Mouse (Mus musculus) ES-Bruce4 (cell line): Measurements from ENCODE around the gene Marco. TPM values are rescaled to one million over a fixed set of nuclear protein-coding genes. Genes with fewer than 3 reads are reported as not detected.

ENCODE experiments used
- H3K27ac ChIP-seq: 2 replicates; pipeline ENCODE4 v1.5.1; 2012; ENCODE audit warnings: low read length, inconsistent platforms; ENCODE audit not compliant: insufficient read depth
- H3K27me3 ChIP-seq: 2 replicates; pipeline ENCODE4 v1.6.1; 2012; ENCODE audit warnings: mild to moderate bottlenecking, low read length, inconsistent platforms; ENCODE audit not compliant: control insufficient read depth, poor library complexity, insufficient read depth, severe bottlenecking
- H3K36me3 ChIP-seq: 2 replicates; pipeline ENCODE4 v1.6.1; 2012; ENCODE audit warnings: inconsistent platforms, mild to moderate bottlenecking, low read length, moderate library complexity; ENCODE audit not compliant: control insufficient read depth, poor library complexity, insufficient read depth, severe bottlenecking
- H3K4me1 ChIP-seq: one replicate; pipeline ENCODE4 v1.8.1; 2011; ENCODE audit warnings: low read length; ENCODE audit not compliant: control insufficient read depth, insufficient read depth
- H3K4me3 ChIP-seq: 2 replicates; pipeline ENCODE4 v1.5.1; 2011; ENCODE audit warnings: low read depth, mild to moderate bottlenecking, low read length
- H3K9ac ChIP-seq: 2 replicates; pipeline ENCODE4 v1.6.1; 2012; ENCODE audit warnings: low read depth, mild to moderate bottlenecking, inconsistent platforms; ENCODE audit not compliant: poor library complexity, severe bottlenecking
- H3K9me3 ChIP-seq: replicated peaks from 2 replicates; pipeline ENCODE4 v1.6.1; 2012; ENCODE audit warnings: mild to moderate bottlenecking, low read length, inconsistent platforms; ENCODE audit not compliant: control insufficient read depth, poor library complexity, insufficient read depth, severe bottlenecking
- CTCF ChIP-seq: IDR thresholded peaks from one replicate; pipeline ENCODE4 v1.8.1; 2011; ENCODE audit warnings: low read depth, low read length
- EP300 ChIP-seq: IDR thresholded peaks from 2 replicates; pipeline ENCODE4 v1.6.1; 2011; ENCODE audit warnings: low read depth, low read length; ENCODE audit not compliant: insufficient read depth
- POLR2A ChIP-seq: IDR thresholded peaks from one replicate; pipeline ENCODE4 v1.8.1; 2011; ENCODE audit warnings: low read length; ENCODE audit not compliant: insufficient read depth
- polyA plus RNA-seq: library from polyadenylated mRNA; stranded (reverse); fragments of >200 nt; gene quantifications from 2 replicates; pipeline ENCODE4 v1.2.4, GENCODE M21; 2011; ENCODE audit warnings: low read depth; ENCODE audit not compliant: missing spikeins, insufficient read depth, insufficient read length

The Marco gene
- polyA plus RNA-seq, 1 experiment: not detected

- no peak overlapping the region for H3K27ac ChIP-seq
- no peaks in the 10 kb centered on the region for H3K36me3 ChIP-seq
- TF ChIP-seq POLR2A (no peak), EP300 (no peak)
- no peak overlapping the region for H3K9ac ChIP-seq
- no peaks in the 10 kb centered on the region for H3K27me3 ChIP-seq
- no peak overlapping the region for H3K4me3 ChIP-seq
- H3K4me1 ChIP-seq: no peaks in the 10 kb centered on the region
- no peaks in the 10 kb centered on the region for H3K9me3 ChIP-seq
Observed at GRCm38 (mm10) chr1:120458524-120458923, 46.3 kb downstream of the Marco start.

GRCm38 (mm10) chr1:120451486-120452270 lies 53.1 kb downstream of the Marco start:
- Histone ChIP-seq H3K27me3 (no peaks in the 10 kb centered on the region), H3K4me3 (no peak overlapping the region), H3K27ac (no peak overlapping the region), H3K9me3 (no peaks in the 10 kb centered on the region), H3K36me3 (no peaks in the 10 kb centered on the region), H3K4me1 (no peaks in the 10 kb centered on the region), H3K9ac (no peak overlapping the region)
- no peak for TF ChIP-seq POLR2A
- TF ChIP-seq CTCF: no peak
- TF ChIP-seq EP300: no peak

DNA sequence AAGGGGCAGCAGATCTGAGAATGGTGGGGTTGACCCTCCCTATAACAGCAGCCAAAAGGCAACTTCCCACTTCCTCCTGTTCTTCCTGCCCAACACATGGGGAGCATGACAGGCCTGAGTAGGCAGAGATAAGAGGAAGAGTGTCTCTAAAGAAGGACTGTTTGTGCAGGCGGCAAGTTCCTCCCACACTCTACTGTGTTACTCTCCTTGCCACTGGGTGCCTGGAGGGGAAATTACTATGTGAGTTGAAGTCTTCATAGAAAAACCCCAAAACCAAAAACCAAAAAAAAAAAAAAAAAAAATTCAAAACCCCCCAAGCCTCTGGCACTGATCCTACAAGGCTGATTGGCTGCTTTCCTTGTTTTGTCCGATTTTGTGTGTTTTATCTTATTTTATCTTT lies 55.2 kb downstream of the Marco start:
- no peaks in the 10 kb centered on the region for H3K36me3 ChIP-seq
- no peaks in the 10 kb centered on the region for H3K27me3 ChIP-seq
- H3K9me3 ChIP-seq: no peaks in the 10 kb centered on the region
- no peak for TF ChIP-seq EP300
- TF ChIP-seq CTCF: no peak
- no peak for TF ChIP-seq POLR2A
- no peak overlapping the region for H3K9ac ChIP-seq
- no peaks in the 10 kb centered on the region for H3K4me1 ChIP-seq
- H3K4me3 ChIP-seq: no peak overlapping the region
- no peak overlapping the region for H3K27ac ChIP-seq

GRCm38 (mm10) chr1:120443228-120443639 lies 61.6 kb downstream of the Marco start:
- Histone ChIP-seq H3K9me3 (no peaks in the 10 kb centered on the region), H3K4me1 (no peaks in the 10 kb centered on the region), H3K27me3 (no peaks in the 10 kb centered on the region), H3K9ac (no peak overlapping the region), H3K4me3 (no peak overlapping the region), H3K27ac (no peak overlapping the region), H3K36me3 (no peaks in the 10 kb centered on the region)
- no peak for TF ChIP-seq EP300
- TF ChIP-seq CTCF: no peak
- TF ChIP-seq POLR2A: no peak

DNA sequence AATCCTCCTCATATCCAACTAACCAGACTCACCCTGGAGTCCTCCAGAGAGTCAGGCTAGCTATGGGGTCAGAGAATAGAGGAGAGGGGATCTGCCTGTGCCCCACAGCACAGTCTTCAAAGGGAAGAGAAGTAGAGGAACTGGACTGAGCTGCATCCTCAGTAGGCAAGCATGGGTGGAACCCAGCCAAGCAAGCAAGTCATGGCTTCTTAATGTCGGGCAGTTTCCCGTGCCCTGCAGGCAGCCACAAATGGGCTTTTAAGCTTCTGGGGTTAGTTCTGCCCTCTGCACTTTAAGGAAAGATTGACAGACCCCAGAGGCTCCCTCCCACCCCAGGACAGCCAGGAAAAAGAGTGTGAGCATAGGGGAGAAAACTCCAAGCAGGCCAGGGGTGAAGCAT lies 63.2 kb downstream of the Marco start:
- Histone ChIP-seq H3K4me3 (no peak overlapping the region), H3K9ac (no peak overlapping the region), H3K9me3 (no peaks in the 10 kb centered on the region), H3K4me1 (no peaks in the 10 kb centered on the region), H3K27ac (no peak overlapping the region), H3K27me3 (no peaks in the 10 kb centered on the region), H3K36me3 (no peaks in the 10 kb centered on the region)
- TF ChIP-seq CTCF (no peak), EP300 (no peak), POLR2A (no peak)

DNA sequence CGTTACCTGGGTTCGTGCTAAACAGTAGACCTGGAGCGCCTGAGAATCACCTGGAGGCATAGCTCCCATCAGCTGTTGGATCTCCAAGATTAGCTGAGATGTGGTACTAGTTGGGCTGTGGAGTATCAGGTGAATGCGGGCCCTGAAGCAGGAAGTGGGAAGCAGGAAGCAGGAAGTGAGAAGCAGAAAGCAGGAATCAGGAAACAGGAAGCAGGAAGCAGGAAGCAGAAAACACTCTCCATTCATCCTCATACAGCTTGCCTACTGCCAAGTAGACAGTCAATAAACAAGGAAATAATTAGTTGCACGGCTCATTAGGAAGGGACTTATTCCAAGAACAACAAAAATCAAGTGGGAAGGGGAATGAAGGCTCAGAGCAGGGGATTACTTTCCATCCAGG lies 69.2 kb downstream of the Marco start:
- Histone ChIP-seq H3K4me3 (no peak overlapping the region), H3K27ac (no peak overlapping the region), H3K9me3 (no peaks in the 10 kb centered on the region), H3K9ac (no peak overlapping the region), H3K36me3 (no peaks in the 10 kb centered on the region), H3K27me3 (no peaks in the 10 kb centered on the region), H3K4me1 (no peaks in the 10 kb centered on the region)
- TF ChIP-seq EP300: no peak
- no peak for TF ChIP-seq CTCF
- TF ChIP-seq POLR2A: no peak
